9 mouse cellular contexts compared by ENCODE assay signal in the genomic region with DNA sequence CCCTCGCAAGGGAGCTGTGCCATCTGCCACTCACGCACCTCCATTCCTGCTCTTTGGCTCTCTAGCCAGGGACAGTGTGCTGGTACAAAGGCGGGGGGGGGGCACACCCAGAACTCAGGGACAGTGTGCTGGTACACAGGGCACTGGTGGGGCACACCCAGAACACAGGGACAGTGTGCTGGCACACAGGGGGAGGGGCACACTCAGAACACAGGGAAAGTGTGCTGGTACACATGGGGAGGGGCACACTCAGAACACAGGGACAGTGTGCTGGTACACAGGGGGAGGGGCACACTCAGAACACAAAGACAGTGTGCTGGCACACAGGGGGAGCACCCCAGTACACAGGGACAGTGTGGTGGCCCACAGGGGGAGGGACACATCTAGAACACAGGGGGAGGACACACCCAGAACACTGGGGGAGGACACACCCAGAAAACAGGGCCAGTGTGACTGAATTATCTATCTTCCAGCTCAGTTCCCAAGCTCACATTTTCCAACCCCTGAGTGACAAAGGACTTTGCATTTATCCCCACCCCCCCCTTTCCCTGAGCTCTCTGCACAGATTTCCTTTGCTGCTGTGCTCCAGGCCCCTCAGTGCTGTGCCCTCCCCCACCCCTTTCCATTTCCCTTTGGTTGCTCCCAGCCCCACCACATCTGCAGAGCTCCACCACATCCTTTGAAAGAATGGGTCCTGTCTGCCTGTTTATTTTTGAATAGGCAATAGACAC. TPM values are rescaled to one million over a fixed set of nuclear protein-coding genes. Genes with fewer than 3 reads are reported as not detected.
DNase-seq lines count a peak whose midpoint lies in the region; ATAC-seq lines count a peak whose summit lies in the region.
"Had no signal": no experiment of that assay in that cellular context is flagged by ENCODE, and none has a peak within 500 bp of the region (broad histone marks: within the 10 kb centered on the region; RNA-seq: fewer than 3 reads in every experiment).

No protein-coding gene starts in this region.

- peak; percentile 16; the same call in 1 of the 2 replicates for ATAC-seq in kidney, embryonic 14.5 days (ENCODE audit: low FRiP score, low TSS enrichment)
- ATAC-seq in embryonic facial prominence, embryonic 13.5 days (ENCODE audit: insufficient number of reproducible peaks, insufficient read depth, low FRiP score, low TSS enrichment, low read depth) = 0 out of 2 replicates have a peak, but pooled peaks have one; percentile 44
- ATAC-seq: Patski had no signal

- no peak for DNase-seq in kidney, adult 18-20 months
- DNase-seq in induced T-regulatory cell, adult 2 months (ENCODE audit: low read depth) = peak; percentile 18
- DNase-seq in lung, postnatal 14 days = peak; percentile 27
- DNase-seq in yolk sac, embryonic 10.5 days (ENCODE audit: low spot score) = peak; percentile 23
- DNase-seq in right cerebral cortex, postnatal 4 days = no peak
- DNase-seq in urinary bladder, postnatal 25 days (ENCODE audit: low spot score) = no peak

- no peaks in the 10 kb centered on the region for H3K36me3 ChIP-seq in kidney, embryonic 14.5 days (ENCODE audit: control insufficient read depth, insufficient read depth, low read length)
- H3K36me3 ChIP-seq in embryonic facial prominence, embryonic 13.5 days = no peaks in the 10 kb centered on the region

- H3K4me3 ChIP-seq in kidney, embryonic 14.5 days (ENCODE audit: low read length) = no peak overlapping the region
- no peak overlapping the region for H3K4me3 ChIP-seq in embryonic facial prominence, embryonic 13.5 days

- H3K9me3 ChIP-seq in kidney, embryonic 14.5 days (ENCODE audit: control insufficient read depth, low read length) = no peaks in the 10 kb centered on the region
- H3K9me3 ChIP-seq in embryonic facial prominence, embryonic 13.5 days = no peaks in the 10 kb centered on the region

- no peaks in the 10 kb centered on the region for H3K27me3 ChIP-seq in kidney, embryonic 14.5 days (ENCODE audit: control insufficient read depth, insufficient read depth, low read length)
- H3K27me3 ChIP-seq in embryonic facial prominence, embryonic 13.5 days = no peaks in the 10 kb centered on the region
- H3K27me3 ChIP-seq: Patski had no signal

- no peak overlapping the region for H3K9ac ChIP-seq in kidney, embryonic 14.5 days (ENCODE audit: low read depth, low read length)
- no peak overlapping the region for H3K9ac ChIP-seq in embryonic facial prominence, embryonic 13.5 days

- WGBS in kidney, embryonic 14.5 days = 79% methylated on average over 3 of the region's 3 CpGs
- WGBS in embryonic facial prominence, embryonic 13.5 days = 71% methylated on average over 3 of the region's 3 CpGs

- no peak overlapping the region for H3K4me2 ChIP-seq in kidney, embryonic 14.5 days (replicated peaks; ENCODE audit: low read depth, low read length)
- no peak overlapping the region for H3K4me2 ChIP-seq in embryonic facial prominence, embryonic 13.5 days

- H3K4me1 ChIP-seq in kidney, embryonic 14.5 days (ENCODE audit: control insufficient read depth, insufficient read depth, low read length) = peaks cover 10% of the 10 kb centered on the region; the same call in 1 of the 2 replicates
- H3K4me1 ChIP-seq in embryonic facial prominence, embryonic 13.5 days = peaks cover 50% of the 10 kb centered on the region

- H3K27ac ChIP-seq in kidney, embryonic 14.5 days (ENCODE audit: low read depth, low read length) = peak overlapping the region; percentile 53; the same call in 1 of the 2 replicates
- H3K27ac ChIP-seq in embryonic facial prominence, embryonic 13.5 days = peak overlapping the region; percentile 76

RNA-seq across cellular contexts. Expression of gene Lrrc20, which starts 58.9 kb away (rescaled TPM):
- 6.3 and 9.0 TPM in 2 replicates for polyA plus RNA-seq in kidney, embryonic 14.5 days (2014; fragmentation: Nextera tagmentation; extraction: Ambion mirVana)
- 10.2 and 12.4 TPM in 2 replicates for polyA plus RNA-seq in embryonic facial prominence, embryonic 13.5 days (2015; fragmentation: Nextera tagmentation; extraction: Ambion mirVana)

Comparison
In these comparisons a context has a peak if more than half of its experiments do, and no peak if none do; other contexts are left out.
1. DNase-seq: peak in induced T-regulatory cell, adult 2 months (single experiment), lung, postnatal 14 days (single experiment) and yolk sac, embryonic 10.5 days (single experiment); none in kidney, adult 18-20 months (single experiment), right cerebral cortex, postnatal 4 days (single experiment) and urinary bladder, postnatal 25 days (single experiment).